Mouse (Mus musculus): ENCODE results near the gene Slc23a2.

The Slc23a2 gene

DNA sequence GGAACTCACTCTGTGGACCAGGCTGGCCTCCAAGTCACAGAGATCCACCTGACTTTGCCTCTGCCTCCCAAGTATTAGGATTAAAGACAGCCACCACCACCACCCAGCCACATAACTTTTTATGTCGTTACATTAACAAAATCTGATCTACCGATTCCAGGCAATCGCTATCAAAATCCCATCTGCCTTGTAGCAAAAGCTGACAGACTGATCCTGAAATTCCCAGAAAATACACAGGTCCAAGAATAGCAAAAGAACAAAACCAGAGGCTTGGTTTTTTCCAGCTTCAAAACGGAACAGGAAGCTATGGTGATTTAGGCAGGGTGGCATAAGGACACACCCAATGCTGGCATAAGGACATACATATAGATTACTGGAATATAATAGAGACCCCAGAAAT is 10.2 kb downstream of the Slc23a2 start:
- 34% methylated on average over 4 of the region's 4 CpGs for WGBS

DNA sequence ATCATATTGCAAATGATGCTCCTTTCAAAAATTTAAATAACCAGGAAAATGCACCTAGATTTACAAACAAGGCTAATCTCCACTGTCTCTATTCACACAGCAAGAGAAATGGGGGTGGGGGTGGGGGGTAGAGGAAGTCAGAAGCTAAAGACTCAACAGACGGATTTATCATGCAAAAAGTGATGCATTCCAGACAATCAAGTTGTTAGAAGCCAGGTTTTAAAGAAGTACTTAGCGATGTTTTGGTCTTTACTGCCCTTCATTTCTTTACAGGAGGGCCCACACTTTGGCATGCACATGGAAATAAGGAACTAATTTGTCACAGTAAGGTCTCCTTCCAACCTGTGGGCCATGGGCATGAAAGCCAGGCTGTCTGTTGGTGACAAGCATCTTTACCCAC is 11.5 kb downstream of the Slc23a2 start:
- whole genome bisulfite sequencing: 54% methylated on average over 2 of the region's 2 CpGs

DNA sequence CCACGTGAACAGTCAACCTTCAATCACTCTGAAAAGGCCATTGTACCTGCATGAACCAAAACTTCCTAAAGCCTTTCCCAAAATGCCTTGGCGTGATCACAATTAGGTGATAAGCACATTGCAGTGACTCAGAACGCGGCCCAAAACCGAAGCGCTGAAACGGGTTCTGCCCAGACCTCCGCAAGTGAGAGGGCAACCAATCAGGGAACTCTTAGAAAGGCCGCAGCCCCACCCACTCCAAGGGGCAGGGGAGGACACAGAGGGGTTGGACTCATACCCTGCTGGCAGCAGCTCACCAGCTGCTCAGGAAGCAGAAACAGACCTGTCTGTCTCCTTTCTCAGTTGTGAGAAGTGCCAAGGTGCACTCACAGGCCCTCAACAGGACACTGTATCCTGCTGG is 13.6 kb downstream of the Slc23a2 start:
- 30% methylated on average over 9 of the region's 9 CpGs for WGBS

DNA sequence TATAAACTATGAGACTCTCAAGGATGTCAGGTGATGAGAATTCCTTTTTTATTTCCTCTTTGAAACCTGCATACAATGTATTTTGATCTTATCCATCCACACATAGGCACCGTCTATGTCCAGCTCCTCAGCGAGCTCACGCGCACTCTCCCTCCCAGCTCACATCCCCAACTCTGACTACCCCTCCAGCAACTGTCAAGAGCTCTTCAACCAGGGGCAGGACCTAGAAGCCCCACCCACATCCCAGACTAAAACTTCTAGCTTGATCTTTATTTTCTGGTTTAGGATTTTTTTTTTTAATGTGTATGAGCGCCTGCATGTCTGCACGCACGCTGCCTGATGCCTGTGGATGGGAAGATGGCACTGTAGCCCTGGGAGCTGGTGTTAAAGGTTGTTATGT is 14.9 kb downstream of the Slc23a2 start:
- 85% methylated on average over 7 of the region's 7 CpGs for WGBS

DNA sequence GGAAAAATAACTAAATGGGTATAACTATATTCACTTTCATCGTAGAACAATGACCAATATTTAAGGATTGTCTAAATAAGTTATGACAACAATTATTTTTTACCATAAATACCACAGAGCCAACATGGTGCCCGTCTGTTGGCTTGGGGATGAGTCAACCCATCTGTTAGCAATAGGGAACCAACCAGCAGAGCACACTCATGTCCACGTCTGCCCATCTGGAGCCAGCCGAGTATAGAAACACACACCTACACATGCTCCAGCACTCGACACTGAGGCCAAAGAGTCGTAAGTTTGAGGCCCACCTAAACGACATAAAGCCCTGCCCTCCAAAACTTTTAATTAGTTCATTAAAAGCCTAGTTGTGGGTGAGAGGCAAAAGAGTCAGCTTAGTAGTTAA is 15.7 kb downstream of the Slc23a2 start:
- WGBS: 62% methylated on average over 7 of the region's 7 CpGs

DNA sequence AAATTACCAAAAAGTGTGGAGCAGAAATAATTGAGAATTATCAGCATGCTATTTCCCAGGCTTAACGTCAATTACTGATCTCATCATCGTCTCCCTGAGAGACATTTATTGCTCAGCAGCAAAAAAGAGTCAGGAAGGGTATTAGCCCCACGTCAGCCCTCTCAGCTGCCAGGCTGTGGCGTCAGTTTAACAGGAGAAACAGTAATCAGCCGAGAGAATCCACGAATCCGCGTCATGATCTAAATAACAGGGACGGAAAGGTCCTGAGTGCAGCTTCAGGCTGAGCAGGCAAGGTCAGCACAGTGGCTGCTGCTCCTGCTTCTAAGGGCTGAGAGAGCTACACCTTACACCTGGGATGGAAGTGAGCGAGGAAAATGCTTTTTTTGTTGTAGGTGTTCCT is 17.0 kb downstream of the Slc23a2 start:
- WGBS: 49% methylated on average over 10 of the region's 10 CpGs

DNA sequence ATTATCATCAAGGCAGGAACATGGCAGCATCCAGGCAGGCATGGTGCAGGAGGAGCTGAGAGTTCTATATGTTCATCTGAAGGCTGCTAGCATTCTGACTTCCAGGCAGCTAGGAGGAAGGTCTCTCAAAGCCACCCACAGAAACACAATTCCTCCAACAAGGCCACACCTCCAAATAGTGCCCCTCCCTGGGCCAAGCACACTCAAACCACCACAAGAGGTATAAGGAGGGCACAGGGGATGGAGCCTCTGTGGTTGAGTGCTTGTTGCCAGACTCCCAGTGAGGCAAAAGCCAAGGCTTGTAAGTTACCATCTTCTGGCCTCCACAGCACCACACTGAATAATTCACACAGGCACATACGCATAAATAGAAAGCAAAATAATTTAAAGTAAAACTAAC is 18.6 kb downstream of the Slc23a2 start:
- 67% methylated on average over 1 of the region's 1 CpGs for WGBS

DNA sequence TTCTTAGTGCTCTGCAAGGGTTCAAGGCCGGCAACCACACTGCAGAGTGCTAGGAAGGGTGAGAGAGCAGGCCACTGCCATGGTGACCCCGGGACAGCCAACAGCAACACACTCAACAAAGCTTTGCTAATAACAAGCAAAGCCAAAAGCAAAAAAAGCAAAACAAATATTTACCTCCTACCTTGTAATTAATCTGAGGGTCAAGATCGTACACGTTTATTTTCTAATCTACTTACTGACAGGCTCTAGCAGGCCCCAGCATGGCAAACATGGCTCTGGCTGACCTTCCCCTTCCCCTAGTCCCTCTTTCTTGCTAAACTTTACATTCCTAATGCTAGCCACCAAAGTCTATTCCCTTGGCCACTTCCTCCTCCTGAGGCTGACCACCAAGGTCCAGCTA is 21.8 kb downstream of the Slc23a2 start:
- WGBS: 83% methylated on average over 4 of the region's 4 CpGs

DNA sequence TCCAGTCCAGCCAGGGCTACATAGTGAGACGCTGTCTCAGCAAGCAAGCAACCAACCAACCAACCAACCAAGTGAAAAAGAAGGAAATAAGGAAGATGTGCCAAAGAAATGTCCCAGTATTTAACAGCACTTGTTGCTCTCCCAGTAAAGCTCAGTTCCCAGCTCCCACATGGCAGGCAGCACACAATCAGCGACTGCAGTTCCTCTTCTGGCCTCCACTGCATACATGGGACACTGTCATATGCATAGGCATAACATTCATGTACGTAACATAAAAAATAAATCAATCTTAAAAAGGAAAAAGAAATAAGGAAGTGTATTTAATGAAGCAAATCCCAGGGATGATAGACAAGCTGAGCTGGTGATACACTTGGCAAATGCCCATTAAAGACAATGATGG is 23.9 kb downstream of the Slc23a2 start:
- 75% methylated on average over 3 of the region's 3 CpGs for WGBS

DNA sequence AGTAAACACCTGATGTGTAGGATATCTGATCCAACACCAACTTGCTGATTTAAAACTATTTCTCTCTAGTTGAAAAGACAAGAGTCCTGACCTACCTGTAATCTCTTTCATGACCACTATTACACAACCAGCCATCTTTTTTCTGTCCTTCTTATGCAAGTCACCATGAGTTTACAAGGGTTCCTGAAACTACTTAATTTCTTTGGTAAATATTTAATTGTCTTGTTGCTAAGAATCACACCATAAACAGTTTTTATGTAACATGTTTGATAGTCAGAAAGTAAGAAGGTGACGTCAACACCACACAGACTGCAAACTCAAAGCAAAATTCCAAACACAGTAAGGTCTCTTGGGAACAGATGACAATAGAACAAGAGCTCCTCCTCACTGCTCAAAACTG is 26.3 kb downstream of the Slc23a2 start:
- WGBS: 50% methylated on average over 1 of the region's 1 CpGs

DNA sequence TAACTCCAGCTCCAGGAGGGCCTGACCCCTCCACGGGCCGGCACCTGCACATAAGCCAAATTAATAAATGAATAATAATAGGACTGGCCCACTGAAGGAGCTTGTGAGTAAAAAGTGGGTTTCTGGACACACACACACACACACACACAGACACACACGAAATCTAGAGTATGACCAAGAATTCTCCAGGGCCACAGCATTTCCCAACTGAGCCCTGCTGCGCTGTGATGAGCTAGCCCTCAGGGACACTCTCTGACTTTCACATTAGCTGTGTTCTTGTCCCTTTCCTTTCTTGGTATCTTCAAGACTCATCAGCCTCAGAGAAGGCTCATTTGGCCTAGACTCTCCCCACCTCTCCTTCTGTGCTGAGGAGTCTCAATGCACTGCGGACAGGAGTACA is 29.0 kb downstream of the Slc23a2 start:
- WGBS: 90% methylated on average over 5 of the region's 5 CpGs

DNA sequence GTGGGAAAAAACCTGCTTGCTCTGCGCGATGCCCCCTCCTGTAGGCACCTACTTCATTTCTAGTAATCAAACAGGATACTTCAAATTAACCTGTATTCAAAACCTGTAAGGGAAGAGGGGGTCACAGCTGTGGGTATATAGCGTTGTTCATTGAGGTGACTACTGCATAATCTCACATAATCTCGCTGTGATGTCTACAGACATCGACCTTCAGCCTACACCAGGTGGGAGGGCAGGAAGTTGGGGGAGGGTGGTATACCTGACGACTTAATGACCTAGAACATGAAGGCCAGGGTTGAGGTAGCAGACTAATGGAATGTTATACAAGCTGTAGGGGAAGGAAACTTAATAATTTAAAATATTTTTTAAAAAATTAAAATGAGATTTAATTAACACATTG is 29.6 kb downstream of the Slc23a2 start:
- 76% methylated on average over 6 of the region's 6 CpGs for WGBS

DNA sequence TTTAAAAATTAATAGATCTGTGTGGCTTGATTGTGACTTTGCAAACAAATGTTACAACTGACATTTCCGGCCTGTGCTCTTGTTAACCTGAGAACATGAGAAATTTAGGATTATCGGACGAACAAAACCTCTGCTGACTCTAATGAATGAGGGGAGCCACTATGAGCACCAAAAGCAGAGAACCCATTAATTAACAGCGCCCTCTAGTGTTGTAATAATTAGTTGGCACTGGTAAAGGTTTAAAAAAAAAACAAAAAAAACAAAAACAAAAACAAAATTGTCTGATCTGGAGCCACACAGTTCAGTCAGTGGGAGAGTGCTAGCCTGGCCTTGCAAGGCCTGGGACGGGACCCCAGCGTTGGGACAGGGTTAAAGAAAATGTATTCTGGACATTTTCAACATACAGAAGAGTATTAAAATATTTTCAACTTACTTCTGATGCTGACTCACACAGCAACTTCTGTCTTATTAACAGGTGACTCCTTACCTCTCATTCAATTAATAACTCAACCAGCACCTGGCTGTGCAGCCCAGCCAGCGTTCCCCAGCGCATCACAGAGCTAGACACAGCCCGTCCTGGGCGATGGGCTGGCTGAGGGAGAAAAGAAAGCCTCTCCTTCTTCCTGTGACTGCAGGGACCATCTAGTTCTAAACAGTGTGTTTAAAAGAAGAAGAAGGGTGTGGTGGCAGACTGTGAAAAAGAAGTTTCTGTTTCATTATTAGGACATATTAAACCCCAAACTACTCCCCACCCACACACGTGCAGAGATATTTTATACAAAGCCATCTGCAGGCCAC is 30.7 kb downstream of the Slc23a2 start:
- WGBS: 41% methylated on average over 11 of the region's 11 CpGs

DNA sequence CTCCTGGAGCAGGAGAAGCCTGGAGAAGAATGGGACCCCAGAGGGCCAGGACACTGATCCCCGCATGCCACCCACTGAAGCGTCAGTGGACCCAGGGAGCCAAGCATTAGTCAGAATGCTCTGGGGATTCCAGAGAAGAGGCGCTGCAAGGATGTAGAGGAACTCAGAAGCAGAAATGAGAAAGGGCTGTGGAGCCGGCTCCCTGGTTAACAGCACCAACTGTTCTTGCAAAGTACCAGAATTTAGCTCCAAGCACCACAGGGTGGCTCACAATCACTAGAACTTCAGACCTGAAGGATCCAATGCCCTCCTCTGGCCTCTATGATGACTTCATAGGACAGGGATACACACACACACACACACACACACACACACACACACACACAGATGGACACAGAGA is 32.6 kb downstream of the Slc23a2 start:
- 62% methylated on average over 4 of the region's 4 CpGs for WGBS

DNA sequence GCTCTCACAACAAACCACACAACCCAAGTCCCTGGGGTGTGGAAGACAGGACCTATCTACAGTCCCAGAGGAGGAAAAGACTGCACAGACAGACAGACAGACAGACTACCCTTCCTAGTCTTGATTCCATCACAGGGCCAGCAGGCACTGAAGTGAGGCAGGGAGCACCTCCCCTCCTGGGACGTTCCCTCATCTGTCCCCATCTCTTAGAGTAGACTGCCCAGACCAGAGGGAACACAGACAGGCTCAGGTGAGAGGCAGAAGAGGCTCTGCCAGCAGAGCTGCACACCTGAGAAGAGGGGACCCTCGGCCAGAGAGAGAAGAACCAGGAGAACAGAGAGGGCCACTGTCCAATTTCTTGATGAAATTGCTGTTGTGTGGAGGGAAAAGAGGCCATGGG is 33.0 kb downstream of the Slc23a2 start:
- WGBS: 57% methylated on average over 2 of the region's 2 CpGs

DNA sequence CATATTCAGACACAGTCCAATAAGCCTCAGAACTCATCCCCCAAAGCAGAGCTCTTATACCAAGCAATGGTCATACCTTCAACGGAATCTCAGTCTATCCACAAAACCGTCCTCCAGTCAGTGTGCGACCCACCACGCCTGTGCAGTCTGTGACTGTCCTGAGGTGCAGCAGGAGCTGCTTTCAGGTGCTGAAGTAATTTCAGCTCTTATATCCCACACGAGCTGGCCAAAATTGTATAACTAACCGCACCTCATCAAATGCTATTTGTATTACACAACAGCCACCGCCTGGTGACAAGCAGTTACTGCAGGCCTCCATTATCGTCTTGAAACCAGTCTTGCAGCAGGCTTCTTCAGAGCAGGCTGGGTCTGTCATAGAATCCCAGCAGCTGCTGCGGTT is 33.6 kb downstream of the Slc23a2 start:
- WGBS: 27% methylated on average over 9 of the region's 9 CpGs

DNA sequence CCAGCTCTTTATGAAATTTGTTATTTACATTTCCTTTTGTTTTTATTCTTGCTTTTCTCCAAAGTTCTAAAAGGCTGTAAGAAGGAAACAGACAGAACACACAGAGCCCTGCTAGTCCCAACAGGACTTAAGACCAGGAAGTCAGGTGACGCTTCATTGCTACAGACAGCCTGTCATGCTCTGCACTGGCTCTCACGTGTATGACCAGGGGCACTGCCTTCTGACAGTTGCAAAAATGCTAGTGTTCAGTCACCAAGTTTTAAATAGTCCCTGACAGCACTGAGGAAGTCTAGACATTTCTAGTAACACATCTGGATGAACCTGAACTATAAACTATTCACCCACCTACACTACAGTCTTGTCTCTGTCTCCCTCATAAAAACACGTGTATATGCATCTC is 34.2 kb downstream of the Slc23a2 start:
- WGBS: 21% methylated on average over 3 of the region's 3 CpGs

DNA sequence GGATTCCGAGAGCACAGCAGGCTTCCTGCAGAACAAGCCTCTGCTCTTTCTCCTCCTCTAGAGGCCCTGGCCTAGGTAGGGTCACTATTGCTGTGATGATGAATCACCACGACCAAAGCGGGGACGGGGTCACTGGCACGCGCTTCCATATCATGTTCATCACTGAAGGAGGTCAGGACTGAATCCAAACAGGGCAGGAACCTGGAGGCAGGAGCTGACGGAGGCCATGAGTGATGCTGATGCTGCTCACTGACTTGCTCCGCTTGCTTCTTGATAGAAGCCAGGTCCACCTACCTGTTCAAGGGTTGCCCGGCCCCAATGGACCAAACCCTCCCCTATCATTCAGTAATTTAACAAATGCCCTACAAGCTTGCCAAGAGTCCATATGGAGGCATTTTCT is 35.9 kb downstream of the Slc23a2 start:
- 95% methylated on average over 9 of the region's 9 CpGs for WGBS

DNA sequence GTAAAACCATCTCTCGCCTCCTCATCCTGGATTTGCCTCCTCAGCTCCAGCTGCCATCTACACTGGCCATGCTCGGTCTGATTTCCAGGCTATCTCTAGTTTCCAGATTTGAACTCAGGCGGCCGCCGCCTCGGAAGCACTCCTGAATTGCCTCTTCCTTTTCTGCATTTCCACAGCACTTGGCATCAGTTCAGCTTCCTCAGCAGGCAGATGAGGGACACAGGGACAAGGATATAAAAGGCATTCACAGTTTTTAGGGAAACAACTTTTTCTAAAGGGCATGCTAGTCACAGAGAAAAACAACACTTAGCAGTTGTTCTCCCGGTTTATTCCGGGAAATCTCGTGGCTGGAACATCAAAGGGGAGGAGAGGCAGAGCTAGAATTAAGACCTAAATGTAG is 37.3 kb downstream of the Slc23a2 start:
- WGBS: 9% methylated on average over 9 of the region's 9 CpGs

DNA sequence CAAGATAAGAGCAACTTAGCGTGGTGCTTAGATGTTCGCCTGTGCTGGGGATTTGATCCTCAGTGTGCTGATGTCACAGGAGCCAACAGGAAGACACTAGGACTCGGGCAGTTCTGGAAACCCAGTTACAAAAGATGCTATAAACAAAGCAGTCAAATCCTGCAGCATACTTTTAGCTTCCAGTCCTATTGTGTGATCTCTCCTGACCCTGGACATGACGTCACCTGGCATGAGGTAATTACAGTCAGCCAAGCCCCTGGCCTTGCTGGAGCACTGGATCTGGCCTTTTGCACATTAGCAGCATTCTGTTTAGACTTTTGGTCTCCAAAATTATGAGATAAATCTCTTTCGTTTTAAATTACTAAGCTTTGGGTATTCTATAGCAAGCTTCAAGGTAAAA is 38.8 kb downstream of the Slc23a2 start:
- WGBS: 46% methylated on average over 5 of the region's 5 CpGs

DNA sequence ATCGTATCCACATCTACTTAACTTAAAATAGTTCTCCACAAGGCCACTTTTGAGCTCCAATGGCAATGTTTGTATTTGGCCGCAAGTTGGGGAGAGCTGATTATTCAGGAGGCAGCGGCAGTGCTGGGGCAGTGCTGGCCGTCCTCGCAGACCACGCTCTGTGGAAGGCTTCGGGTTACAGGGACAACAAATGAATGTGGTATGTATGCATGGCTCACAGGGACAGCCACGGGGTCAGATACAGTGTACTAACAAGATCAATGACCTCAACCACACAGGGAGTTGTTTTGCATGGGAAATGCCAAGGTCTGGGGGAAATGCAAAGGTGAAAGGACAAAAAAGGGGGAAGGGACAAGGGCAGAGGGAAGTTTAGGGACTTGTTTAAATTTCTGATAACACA is 41.6 kb downstream of the Slc23a2 start:
- WGBS: 27% methylated on average over 8 of the region's 8 CpGs

DNA sequence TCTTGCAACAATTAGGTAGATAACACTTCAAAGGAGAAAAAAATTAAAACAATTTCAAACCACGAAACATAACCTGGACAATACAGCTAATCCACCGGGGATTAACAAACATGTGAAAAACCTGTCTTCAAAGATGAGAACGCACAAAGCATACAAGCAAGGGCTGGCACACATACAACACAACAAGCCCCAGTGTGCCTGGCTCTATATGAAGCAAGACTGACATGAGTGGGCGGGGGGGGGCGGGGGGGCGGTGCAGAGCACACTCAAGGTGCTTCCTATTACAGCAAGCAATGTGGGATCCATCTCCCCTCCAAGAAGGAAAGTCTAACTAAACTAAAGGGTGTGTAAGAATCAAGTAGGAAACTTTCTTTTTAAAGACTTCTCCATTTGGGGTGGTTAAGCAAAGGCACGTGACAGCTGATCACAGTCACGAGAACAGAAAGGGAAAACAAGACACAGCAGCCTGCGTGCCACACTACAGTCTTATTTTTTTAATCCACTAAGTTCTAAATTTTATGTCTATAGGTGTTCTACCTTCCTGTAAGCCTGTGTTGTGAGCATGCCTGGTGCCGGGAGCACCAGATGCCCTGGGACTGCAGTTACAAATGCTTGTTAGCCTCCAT is 42.3 kb downstream of the Slc23a2 start:
- WGBS: 48% methylated on average over 10 of the region's 10 CpGs

DNA sequence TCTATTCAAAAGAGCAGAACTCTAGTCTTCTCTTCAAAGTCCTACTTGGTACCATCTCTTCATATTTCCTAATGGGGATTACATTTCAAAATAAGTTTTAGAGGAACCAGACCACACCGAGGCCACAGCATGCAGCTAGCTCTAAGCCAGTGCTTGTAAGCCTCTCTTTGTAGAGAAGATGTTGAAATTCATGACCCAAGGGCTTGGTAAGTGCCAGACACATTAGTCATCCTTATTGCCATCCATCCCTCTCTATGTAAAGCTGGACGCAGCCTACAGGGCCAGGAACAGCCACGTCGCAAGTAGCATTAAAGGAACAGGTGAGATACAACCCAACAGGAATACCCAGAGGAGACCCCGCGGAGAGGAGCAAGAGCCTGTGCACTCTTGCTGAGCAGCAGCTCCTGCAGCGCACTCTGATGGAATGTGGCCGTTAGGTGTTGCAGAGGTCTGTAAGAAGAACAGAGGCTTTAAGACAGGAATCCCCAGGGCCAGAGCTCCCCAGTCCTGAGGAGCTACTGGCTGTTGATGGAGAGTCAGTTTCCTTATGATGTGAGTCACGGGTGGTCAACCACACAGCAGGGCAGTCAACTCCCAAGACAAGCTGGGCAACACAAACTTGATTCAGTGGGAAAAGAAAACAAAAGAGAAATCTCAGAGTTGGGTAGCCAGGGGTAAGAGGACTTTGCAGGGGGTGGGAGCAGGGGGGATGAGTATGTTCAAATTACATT is 45.8 kb downstream of the Slc23a2 start:
- WGBS: 80% methylated on average over 9 of the region's 9 CpGs

All from cerebral cortex, adult 2 months (tissue).